Mouse (Mus musculus) liver, embryonic 14.5 days (tissue): ENCODE data around the gene Mfsd14b.

ENCODE experiments used
- CTCF ChIP-seq: IDR thresholded peaks from 2 replicates; pipeline ENCODE4 v1.5.1; 2016; ENCODE audit warnings: antibody characterized with exemption, low read depth, control low read depth
- EP300 ChIP-seq: IDR thresholded peaks from 2 replicates; pipeline ENCODE4 v1.6.1; 2016; ENCODE audit warnings: antibody characterized with exemption, low read depth

DNA sequence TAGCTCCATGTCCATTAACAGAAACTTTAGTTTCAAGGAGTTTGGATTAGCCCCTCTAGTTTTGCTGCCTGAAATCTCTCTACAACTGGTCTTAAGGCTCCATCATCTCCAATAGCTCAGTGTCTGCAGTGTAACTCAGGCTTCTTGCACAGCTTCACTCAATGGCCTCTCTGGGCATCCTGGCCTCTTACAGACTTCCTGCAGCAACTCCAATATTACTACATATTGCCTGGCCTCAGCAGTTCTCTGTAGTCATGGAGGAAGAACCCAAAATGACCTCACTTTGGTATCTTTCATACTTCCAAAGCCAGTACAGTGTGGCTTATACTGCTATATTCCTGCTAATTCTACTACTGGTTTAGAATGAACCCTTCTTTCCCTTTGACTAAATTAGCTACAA, 15.8 kb downstream of the Mfsd14b start:
- TF ChIP-seq EP300 (no peak), CTCF (no peak)
